Mouse (Mus musculus) gastrocnemius, postnatal 4 days (tissue): ENCODE results near the gene Fbxl19. TPM values are rescaled to one million over a fixed set of nuclear protein-coding genes. Genes with fewer than 3 reads are reported as not detected.
"Not testable (repeated sequence)": the region's sequence is repeated elsewhere in the genome, so short reads cannot be mapped to it uniquely, and the experiment has no call there.

Experiments
- DNase-seq, 2 experiments: peaks; one replicate each; pipeline ENCODE4 v3.0.0; 2021 to 2022; ENCODE audit warnings: low spot score in 2 of 2, mixed read lengths in 2 of 2
- total RNA-seq, 2 experiments: library from RNA; stranded (reverse); gene quantifications; 2 replicates each; pipeline ENCODE4 v1.2.3; 2021

Fbxl19 gene
- total RNA-seq, 2 experiments from 2014 or later: 8.6 to 8.8 TPM

GRCm38 (mm10) chr7:127725924-127726323 lies 18.4 kb upstream of the Fbxl19 start:
- no peak for DNase-seq

GRCm38 (mm10) chr7:127727898-127728297 lies 16.4 kb upstream of the Fbxl19 start:
- DNase-seq: no peak

GRCm38 (mm10) chr7:127730170-127730569 lies 14.2 kb upstream of the Fbxl19 start:
- no peak for DNase-seq

- DNase-seq: not testable (repeated sequence)
Measured at GRCm38 (mm10) chr7:127732066-127732465, 12.3 kb upstream of the Fbxl19 start, which contains the start of gene Ctf2. Gene Ctf2 (minus strand): TSS chr7:127732166.

GRCm38 (mm10) chr7:127745251-127745651 lies 908 bp downstream of the Fbxl19 start:
- DNase-seq: peak; percentile 61 to 89

- peak; percentile 66 to 91 for DNase-seq
Measured at GRCm38 (mm10) chr7:127745652-127746493, 1.5 kb downstream of the Fbxl19 start.

- peak in 1 of 2 experiments; percentile 34 for DNase-seq
Measured at GRCm38 (mm10) chr7:127746494-127747491, 2.5 kb downstream of the Fbxl19 start.

GRCm38 (mm10) chr7:127747559-127748234 lies 3.4 kb downstream of the Fbxl19 start:
- DNase-seq: no peak

GRCm38 (mm10) chr7:127748235-127748560 lies 3.9 kb downstream of the Fbxl19 start:
- no peak for DNase-seq

GRCm38 (mm10) chr7:127750131-127751127 lies 6.1 kb downstream of the Fbxl19 start:
- no peak for DNase-seq

GRCm38 (mm10) chr7:127751619-127752018 lies 7.3 kb downstream of the Fbxl19 start:
- no peak for DNase-seq

GRCm38 (mm10) chr7:127752069-127752468 lies 7.7 kb downstream of the Fbxl19 start:
- DNase-seq: no peak

GRCm38 (mm10) chr7:127753158-127753557 lies 8.8 kb downstream of the Fbxl19 start:
- no peak for DNase-seq

- no peak for DNase-seq
Measured at GRCm38 (mm10) chr7:127753741-127754140, 9.4 kb downstream of the Fbxl19 start.

GRCm38 (mm10) chr7:127759716-127760115 lies 15.4 kb downstream of the Fbxl19 start:
- DNase-seq: no peak

GRCm38 (mm10) chr7:127760478-127760877 lies 16.1 kb downstream of the Fbxl19 start:
- no peak for DNase-seq

GRCm38 (mm10) chr7:127761026-127761425 lies 16.7 kb downstream of the Fbxl19 start:
- peak in 1 of 2 experiments; percentile 73 for DNase-seq

- no peak for DNase-seq
Measured at GRCm38 (mm10) chr7:127763642-127764041, 19.3 kb downstream of the Fbxl19 start.

GRCm38 (mm10) chr7:127765756-127766155 lies 21.4 kb downstream of the Fbxl19 start:
- DNase-seq: no peak
